Mouse (Mus musculus): ENCODE measurements around the gene Pcyt1a.

Gene Pcyt1a

GRCm38 (mm10) chr16:32509066-32509942, 78.6 kb downstream of the Pcyt1a start:
- DNase-seq (ENCODE audit: low read depth): peak; percentile 93

GRCm38 (mm10) chr16:32510399-32511337, 79.9 kb downstream of the Pcyt1a start:
- DNase-seq (ENCODE audit: low read depth): no peak

GRCm38 (mm10) chr16:32511338-32511734, 80.6 kb downstream of the Pcyt1a start:
- DNase-seq (ENCODE audit: low read depth): no peak

GRCm38 (mm10) chr16:32511827-32512490, 81.2 kb downstream of the Pcyt1a start:
- DNase-seq (ENCODE audit: low read depth): no peak

GRCm38 (mm10) chr16:32512921-32513320, 82.2 kb downstream of the Pcyt1a start:
- DNase-seq (ENCODE audit: low read depth): no peak

DNA sequence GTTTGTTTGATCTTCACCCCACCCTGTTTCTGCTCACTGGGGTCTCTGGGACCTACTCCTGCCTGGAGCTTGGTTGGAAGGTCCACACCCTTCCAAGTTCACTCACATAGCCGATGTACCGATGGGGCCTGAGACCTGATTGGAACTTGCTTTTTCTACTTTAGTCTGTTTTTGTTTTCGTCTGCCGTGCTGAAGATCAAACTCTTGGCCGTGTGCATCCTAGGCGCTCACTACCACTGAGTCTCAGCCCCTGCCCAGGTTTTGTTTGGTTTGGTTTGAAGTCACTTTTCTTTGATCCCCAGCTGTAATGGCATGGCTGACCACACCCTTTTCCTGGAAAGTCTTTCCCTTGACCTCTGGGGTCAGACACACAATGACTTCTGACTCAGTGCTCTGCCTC, 82.7 kb downstream of the Pcyt1a start:
- no peak for DNase-seq (ENCODE audit: low read depth)

- DNase-seq (ENCODE audit: low read depth): no peak
Measured at GRCm38 (mm10) chr16:32513948-32514347, 83.2 kb downstream of the Pcyt1a start.

DNA sequence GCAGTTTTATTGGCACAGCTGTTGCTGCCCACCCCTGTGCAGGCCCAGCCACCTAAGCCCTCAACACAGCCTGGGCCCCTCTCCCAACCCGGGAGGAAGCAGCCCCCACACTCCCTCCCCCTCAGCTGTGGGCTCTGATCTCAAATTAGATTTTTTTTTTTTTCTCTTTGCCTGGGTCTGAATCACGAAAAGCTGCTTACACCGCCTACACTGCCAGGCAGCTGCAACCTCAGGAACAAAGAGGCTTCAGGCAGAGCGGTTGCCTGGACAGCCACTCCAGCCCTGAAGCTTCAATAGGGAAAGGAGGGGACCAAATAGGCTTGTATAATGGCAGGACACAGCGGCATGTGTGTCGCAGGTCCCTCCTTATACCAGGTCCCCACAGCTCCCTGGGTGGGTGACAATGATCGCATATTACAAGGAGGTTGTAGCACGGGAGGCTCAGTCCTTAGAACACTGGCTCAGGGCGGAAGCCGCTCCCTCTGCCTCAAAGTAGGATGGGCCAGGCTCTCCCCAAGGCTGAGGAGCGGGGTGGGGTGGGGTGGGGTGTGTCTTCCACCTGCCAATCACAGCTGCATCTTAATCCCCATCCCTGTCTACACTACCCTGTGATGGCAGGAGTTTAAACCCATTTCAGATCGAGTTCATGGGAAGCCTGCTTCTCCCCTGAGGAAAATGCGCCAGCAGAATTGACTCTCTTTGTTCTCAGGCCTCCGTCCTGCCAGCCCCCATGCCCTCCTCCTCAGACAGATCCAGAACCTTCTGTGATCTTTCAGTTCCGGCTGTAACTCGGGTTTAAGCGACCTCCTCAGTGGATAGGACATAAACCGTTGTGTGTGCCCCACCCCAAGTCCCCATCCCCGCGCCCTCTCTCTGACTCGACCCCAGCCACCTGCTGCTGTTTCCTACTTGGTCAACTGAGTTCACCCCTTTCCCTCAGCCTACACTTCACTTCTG, 85.6 kb downstream of the Pcyt1a start:
- DNase-seq (ENCODE audit: low read depth): no peak

- DNase-seq (ENCODE audit: low read depth): no peak
Measured at GRCm38 (mm10) chr16:32517785-32518481, 87.2 kb downstream of the Pcyt1a start.

DNA sequence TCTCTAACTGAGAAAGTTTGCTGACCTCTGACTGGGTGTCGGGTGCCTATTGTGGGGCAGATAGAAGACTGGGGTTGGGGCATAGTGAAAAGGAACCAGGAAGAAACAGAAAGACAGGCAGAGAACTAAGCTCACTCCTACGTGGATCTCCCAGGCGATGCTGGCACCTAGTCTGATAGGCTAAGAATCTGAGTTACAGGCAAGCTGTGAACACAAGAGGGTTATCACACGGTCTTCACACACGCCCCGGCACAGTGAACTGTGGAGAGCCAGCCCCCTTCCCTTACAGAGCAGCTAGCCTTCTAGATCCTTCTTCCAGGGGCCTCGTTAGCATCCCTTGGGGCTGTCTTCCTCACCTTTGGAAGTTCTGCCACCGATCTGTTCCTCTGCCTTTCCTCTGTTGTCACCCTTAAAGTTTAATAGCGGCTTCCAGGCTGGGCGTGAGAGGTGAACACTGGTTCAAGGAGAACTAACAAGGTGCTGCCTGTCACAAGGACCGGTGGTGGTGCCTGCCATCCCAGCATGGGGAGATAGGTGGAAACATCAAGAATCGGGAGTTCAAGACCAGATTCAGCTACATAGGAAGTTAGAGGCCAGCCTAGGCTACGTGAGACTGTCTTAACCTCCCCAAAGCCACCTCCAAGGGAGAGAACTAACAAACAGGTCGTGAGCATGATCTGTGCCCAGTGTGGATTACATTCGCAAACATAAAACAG, 89.1 kb downstream of the Pcyt1a start:
- no peak for DNase-seq (ENCODE audit: low read depth)

- DNase-seq (ENCODE audit: low read depth): peak; percentile 88
Measured at GRCm38 (mm10) chr16:32520372-32520748, 89.6 kb downstream of the Pcyt1a start.

DNA sequence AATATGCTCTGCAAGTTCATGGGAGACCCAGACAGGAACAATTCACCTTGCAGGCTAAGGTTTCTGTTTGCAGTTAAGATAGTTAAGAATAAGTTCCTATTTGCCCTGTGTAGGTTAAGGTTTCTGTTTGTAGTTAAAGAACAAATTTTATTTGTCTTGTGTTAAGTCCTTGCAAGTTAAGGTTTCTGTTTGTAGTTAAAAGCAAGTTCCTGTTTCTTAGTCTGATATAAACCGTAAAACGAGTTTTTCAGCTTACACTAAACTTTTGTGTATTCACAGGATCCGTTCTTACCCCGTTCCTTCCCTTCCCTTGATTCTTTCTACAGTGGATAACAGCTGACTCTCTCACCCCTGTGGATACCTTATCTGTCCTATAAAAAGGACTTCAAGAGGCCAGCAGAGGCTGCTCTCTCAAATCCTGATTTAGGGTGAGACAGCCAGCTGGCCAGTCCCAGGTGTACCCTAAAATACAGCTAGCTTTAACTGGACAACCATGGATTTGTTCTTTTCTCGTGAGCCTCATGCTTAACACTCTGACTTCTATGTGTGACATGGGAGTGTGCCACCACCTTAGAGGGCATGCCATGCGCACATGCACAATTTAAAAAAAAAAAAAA, 92.0 kb downstream of the Pcyt1a start:
- no peak for DNase-seq (ENCODE audit: low read depth)

- DNase-seq (ENCODE audit: low read depth): no peak
Measured at GRCm38 (mm10) chr16:32523462-32524243, 92.9 kb downstream of the Pcyt1a start.

DNA sequence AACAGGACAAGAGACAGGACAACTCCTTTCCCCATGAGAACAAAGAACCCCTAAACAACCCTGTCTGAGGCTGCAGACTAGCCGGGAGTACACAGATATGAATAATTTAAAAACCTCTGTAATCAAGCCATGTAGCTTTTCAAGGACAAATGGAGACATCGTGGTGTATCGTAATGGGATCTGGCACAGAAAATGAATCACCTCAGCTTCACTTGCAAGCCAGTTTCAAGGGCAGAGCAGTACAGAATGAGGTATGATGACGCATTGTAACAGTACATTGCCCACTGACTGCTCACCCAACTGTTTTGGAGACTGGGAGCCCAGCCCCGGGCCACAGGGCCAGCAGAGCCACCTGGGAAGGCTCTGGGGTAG, 93.5 kb downstream of the Pcyt1a start:
- no peak for DNase-seq (ENCODE audit: low read depth)
